Mouse (Mus musculus) lung, postnatal 36 days (tissue): ENCODE results near the gene Pawr.
A peak's percentile ranks its signal among the peaks of the same experiment; 100 is the strongest.

ENCODE experiments used
- DNase-seq: peaks from one replicate; pipeline ENCODE4 v3.0.0; 2022; ENCODE audit warnings: mixed read lengths

Gene Pawr

DNA sequence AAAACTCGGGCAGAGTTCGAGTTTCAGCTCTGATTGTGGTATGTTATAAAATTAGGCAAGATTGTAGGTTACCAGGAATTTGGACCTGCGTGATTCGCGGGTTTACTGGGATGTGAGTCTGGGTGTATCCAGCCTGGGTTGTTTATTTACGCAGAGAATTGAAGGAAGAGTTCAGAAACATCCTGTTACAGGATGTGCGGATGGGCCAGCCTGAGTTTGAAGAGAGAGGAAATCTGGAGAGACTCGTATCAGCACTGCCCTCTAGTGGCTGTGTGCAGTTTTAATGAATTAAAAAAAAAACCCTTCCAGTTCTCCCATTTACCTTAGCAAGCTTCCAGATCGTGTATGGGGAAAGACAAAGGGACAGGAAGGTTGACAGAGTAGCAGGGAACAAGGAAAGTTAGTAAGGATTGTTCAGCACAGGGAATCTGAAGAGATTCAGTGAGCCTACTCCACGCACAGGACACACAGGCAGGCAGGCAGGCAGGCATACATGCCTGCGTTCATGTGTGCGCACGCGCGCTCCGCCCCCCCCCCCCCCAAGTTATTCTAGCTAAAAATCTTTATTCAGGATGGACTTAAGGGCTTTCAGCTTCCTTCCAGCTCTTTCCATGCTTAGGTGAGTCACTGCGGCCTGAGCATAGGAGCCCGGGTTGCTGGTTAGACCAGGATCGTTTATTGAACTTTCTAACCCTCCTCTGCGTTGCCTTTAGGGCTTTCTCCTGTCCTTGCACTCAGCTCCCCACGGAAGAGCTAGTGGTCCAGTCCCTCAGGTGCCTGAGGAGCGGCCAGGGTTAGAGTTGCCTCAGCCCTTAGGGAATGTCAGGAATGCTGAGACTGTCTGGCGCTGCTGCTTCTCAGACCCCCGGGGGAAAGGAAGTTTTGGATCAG lies 114.4 kb downstream of the Pawr start:
- peak; percentile 85 for DNase-seq

DNA sequence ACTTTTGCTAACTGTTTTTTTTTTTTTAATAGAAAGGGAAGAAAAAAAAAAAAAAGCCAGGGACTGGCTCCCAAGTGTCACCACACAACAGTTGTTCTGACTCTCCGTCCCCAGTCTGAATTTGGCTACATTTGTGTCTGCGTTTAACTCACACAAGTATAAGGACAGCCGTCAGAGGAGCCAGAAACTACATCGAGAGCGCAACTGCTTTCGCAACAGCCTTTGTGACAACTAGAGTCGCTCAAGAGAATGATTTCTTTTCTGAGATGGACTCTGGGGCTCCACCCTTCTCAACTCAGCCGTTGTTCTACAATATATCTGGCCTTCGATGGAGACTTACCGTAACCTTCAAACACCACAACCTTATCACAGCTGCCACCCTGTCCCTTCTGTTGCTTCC lies 115.3 kb downstream of the Pawr start:
- peak; percentile 43 for DNase-seq

DNA sequence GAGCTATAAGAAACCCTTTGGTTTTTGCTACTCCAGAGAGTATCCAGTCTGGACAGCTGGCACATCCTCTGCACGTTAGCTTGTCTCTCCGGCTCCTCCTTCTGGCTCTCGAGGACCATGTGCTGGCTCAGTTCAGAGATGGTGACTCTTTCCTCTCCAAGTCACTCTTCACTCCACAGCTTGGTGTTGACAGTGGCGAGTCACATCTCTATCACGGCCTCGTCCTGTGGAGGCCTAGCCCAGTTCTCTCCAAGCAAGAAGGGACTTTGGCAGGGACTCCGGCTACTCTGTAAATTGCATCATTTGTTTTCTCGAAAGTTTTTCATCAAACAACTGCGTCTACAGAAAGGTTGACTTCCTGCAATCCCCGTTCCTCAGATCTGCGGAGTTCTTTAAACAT lies 116.5 kb downstream of the Pawr start:
- DNase-seq, result peak; percentile 65

DNA sequence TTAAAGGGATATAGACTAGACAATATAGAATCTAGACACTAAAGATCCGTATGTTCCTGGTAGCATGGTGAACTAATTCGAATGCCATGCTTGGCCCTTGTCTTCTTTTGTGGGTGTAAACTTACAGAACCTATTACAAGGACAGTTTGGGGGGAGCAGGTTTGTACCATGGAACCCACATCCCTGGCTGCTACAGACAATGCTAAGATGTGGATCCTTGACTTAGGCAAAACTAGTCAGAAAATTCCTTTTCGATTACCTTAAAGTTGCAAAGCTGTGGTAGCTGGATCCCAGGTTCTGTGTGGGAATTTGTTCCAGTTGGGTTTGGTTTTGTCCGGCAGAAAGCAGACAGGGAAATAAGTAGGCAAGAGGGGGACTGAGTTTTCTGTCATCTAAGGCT lies 118.5 kb downstream of the Pawr start:
- DNase-seq, result no peak

DNA sequence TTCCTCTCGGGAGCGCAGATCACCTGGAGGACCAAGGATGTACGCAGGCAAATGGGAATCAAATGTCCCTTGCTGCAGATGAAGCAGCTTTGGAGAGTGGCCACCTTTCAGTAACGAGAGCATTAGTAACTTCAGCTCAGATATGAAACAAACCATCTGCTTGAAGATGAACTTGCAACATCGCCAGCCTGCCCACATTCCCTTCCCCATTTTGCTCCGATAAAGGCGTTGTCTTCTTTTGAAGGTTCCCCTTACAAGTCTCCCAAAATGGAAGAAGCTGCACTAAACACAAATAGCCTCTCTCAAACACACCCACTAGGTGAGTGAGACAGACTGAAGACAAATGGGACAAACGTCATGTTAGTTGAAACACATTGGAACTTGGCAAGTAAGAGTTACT lies 119.6 kb downstream of the Pawr start:
- DNase-seq, result no peak

DNA sequence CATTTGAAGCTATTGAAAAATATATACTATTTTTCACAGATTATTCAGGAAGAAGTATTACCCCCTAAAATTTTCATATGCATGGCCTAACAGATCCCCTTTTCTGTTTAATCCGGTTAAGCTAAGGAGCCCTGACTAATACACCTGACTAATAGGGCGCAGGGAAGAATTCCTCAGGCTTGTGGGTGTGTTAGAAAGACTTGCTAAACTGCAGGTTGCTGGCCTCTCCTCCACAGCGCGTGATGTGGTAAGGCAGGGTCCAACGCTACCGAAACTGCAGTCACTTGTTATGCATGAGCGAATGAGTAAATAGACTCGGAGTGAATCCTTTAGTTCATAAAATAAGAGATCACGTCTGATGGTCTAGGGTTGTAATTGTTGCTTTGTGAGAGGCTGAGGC lies 120.5 kb downstream of the Pawr start:
- DNase-seq, result no peak

DNA sequence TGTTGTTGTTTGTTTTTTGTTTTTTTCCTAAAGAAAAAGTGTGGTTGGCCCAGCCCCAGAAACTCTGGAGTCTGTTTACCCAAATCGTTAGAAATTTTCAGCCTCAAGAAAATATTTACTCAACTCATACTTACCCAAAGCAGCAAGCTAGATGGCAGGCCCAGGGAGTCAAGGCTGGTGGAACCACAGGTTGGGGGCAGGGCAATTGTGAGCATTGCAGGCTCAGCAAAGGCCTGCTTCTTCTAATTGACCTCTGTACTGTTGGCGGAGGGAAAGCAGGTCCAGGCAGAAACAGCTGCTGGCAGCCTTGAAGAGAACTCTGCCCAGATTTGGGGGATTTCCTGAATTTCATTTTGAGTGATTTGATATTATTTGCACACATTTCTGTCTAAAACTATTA lies 121.6 kb downstream of the Pawr start:
- DNase-seq, result peak; percentile 59

DNA sequence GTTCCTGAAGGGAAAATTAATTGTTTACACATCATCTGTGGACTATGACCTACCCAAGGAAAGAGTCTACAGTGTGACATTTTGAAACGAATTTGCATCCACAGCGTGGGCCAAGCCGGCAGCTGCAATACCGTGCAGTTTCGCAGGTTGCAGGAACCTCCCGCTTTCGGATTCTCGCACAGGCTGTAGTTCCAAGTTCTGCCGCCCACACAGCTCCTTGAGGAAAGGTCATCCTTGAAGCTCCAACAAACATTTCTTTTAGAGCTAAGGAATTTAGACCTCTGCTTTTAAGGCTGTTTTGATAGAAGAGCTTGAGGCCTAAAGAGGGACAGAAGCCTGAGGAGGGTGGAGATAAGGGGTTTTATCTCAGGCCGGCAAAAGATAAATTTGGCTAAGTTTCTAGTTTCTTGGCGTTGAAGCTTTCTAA lies 122.8 kb downstream of the Pawr start:
- DNase-seq, result no peak

DNA sequence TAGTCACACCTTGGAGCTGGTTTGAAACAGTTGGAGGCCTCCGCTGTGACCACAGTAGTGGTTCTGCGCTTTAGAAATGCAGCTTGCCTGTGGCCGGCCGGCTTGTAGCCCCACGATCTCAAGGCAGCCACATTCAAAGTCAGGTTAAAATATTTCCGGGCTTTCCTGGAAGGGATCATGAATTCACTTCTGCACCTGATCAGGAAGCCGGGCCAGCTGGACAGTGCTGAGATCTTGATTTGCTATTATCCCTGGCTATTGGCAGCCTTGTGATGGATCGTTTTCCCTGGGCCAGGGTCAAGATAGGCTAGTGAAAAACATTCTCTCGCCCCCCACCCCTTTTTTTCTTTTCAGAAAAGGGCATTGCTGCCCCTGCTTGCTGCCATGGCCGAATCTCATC lies 123.3 kb downstream of the Pawr start:
- no peak for DNase-seq

DNA sequence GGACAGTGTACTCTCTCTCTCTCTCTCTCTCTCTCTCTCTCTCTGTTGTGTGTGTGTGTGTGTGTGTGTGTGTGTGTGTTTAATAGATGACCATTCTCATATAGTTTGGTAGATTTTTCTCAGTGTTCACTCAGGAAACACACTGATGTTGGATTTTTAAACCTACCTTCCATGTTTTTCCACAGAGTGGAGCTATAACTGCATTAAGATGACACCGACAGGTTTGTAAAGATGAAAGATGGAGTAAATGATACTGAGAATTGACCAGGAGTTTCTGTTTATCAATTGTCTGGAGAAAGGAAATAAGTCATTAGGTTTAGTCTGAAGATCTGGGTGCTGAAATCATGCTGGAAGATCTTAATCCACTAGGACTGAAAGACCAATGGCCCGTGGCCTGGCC lies 124.0 kb downstream of the Pawr start:
- no peak for DNase-seq

DNA sequence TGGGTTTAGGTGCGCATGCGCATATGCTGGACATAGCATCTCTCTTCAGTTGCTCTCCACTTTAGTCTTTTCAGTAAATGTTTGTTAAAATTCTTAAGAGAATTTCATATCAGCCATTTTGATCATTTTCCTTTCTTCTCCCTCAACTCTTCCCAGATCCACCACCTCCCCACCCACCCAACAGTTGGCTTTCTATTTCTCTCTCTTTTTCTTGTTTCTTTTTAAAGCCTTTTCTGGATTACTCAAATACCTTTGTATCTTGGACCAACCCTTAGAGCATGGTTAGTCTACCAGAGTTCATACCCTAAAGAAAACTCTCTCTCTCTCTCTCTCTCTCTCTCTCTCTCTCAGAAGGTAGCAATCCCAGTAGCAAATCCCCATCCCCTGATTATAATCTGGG lies 125.1 kb downstream of the Pawr start:
- no peak for DNase-seq

DNA sequence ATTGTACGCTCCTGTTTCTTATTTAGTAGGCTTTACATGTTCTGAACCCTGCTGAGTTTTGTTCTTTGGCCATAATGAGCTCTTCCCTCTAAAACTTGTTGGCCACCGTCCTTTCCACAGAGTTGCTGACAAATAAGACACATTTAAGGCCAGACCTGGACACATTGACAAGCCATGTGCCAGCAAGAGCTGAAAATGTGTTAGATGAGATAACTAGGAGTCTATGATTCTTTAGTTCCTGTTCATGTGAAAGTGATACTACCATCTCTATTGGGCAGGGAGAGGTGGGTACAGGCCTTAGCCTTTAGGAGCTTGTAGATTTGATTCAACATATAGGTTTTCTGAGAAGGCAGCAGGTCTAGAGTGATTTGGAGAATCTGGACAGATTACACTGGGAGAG lies 129.9 kb downstream of the Pawr start:
- DNase-seq, result no peak
